Mouse (Mus musculus) testis, postnatal 14 days (tissue): ENCODE results near the gene Lrrc3b.

Source experiments
- DNase-seq: peaks from one replicate; pipeline ENCODE4 v3.0.0; 2021; ENCODE audit warnings: low spot score

Gene Lrrc3b

DNA sequence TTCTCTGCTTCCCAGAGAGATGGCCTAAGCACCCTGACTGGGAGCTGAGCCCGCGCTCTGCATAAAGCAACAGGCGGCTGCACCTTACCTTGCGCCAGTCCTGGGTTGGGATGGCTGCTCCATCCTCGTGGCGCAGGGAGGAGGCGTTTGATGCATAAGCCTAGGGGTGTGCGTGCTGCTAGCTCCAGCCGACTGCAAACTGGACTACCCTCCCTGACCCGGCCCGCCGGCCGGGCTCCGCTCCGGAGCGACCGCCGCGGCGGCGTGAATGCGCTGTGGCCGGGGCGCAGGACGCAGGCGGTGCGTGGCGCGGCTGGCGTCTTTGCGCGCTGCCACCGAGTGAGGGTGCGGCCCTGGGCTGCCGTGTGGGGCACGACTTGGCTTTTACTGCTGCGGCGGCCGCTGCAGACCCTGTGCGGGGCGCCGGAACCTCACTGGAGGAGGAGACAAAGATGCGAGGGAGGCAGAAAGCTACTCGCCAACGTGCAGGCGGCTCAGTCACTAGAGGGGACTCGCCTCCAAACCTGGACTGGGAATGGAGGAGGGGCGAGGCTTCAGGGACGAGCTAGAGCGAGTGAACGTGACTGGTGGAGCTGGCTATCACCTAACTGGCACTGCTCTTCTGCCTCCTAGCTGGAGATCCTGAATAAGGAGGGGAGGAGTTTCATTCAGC, at the start of gene Lrrc3b:
TSS of gene Lrrc3b (minus strand) at position 503 of the 673 bp plus-strand sequence.
- DNase-seq = no peak

- no peak for DNase-seq
Measured at GRCm38 (mm10) chr14:15477668-15478067, 38.9 kb upstream of the Lrrc3b start.

- DNase-seq = no peak
Measured at GRCm38 (mm10) chr14:15438096-15438484, 697 bp downstream of the Lrrc3b start.

DNA sequence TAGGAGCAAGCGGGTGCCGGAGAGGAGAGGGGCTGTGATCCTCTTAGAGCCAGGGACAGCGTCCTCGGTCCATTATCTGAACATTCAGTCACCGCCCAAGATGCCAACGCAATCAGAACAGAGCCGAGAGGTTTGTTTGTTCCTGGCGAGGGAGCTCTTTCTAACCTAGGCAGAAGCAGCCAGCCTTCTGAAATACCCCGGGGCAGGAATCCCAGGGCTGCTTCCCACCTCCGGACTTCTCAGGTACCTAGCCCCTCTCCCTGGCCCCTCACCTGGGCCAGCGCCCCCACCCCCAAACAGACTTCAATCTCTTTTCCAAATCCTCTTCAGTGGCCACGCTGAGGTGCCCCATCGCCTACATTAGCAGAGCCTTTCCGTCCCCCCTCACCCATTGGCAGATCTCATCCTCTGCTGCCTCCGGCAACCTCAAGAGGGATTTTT, 1.3 kb downstream of the Lrrc3b start:
- no peak for DNase-seq

- no peak for DNase-seq
Measured at GRCm38 (mm10) chr14:15437046-15437445, 1.7 kb downstream of the Lrrc3b start.

DNA sequence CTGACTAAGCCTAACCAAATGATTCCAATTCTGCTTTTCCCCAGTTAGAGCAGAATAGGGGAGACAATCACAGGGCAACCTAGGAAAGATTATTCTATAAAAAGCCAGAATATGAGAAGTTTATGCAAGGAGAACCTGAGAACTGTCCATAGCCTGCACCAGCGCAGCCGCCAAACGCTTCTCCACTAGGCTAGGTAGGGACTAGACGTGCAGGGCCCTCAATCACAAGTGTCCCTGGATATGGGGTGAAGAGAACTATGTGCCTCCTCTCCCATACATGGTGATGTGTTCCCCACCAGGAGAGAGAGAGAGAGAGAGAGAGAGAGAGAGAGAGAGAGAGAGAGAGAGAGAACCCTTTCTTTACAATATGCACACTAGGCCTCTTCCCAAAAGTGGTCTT, 2.2 kb downstream of the Lrrc3b start:
- DNase-seq = no peak

- DNase-seq = no peak
Measured at GRCm38 (mm10) chr14:15432396-15432795, 6.4 kb downstream of the Lrrc3b start.

GRCm38 (mm10) chr14:15421624-15422023, 17.2 kb downstream of the Lrrc3b start:
- DNase-seq = no peak

- DNase-seq = no peak
Measured at GRCm38 (mm10) chr14:15410686-15411534, 27.9 kb downstream of the Lrrc3b start.

- no peak for DNase-seq
Measured at GRCm38 (mm10) chr14:15385536-15385935, 53.3 kb downstream of the Lrrc3b start.

DNA sequence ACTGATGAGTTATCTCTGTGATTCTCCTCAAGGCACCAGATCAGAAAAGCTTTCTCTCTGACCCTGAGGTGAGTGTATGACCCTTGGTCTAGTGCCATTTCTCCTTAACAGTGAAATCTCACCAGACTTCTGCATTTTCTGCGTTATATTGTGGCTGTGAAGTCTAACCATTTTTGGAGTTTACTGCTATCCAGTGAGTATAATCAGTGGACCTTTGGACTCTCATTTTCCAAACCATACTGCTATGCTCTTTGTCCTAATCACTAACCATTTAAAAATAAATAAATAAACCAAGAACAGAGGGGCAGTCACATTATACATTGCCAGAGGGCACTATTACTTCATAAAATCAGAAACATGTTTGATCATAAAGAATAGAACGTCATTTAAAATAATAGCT, 53.8 kb downstream of the Lrrc3b start:
- no peak for DNase-seq

DNA sequence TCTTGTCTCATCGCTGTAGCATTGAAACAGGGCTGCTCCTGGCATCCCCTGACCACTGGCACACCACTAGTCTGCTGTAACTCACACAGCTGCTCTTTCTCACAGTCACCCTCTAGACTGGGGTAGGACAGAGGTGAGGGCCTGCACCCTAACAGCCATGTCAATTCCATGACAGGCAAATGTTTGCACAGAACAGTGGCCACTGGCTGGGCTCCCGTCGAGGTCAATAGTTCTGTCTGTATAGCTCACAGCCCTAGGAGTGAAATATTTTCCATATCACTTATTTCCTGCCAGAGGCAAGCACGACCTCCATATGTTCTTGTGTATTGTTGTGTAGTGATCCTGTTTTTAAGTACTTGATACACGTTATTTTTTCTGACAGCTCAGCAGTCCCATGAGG, 54.3 kb downstream of the Lrrc3b start:
- no peak for DNase-seq

DNA sequence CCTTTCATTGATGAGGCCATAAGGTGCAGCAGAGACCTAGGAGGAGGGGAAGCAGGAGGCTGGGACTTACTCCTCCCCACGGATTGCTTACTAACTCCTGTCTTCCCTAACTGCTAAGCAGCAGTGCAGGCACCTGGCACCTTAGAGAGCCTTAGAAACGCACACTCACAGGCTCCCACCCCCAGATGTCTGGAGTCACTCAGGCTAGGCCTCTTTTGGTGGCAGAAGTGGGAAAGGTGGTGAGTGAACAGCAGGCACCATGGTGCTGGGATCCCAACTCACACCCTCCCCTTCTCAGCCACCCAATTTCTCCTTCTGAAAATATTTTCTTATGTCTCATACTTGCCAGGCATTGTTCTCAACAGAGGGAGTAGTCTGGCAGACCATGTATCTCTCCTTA, 55.7 kb downstream of the Lrrc3b start:
- no peak for DNase-seq

DNA sequence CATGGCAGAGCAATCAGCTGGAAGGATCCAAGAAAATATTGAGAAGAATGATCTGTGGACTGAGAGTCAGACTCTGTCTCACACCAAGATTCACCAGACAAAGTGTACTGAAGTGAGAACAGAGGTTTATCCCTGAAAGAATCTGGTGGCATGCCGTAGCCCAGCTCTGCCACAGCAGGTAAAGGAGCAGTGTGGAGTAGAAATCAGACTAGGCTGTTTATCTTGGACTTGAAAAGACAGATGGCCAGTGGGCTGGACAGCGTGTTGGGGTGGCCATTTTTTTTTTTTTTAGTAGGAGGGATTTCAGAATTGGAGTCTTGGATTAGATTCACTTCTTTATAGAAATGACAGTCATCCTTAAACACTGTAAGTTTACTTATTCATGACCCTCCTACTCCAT, 61.4 kb downstream of the Lrrc3b start:
- DNase-seq = no peak

DNA sequence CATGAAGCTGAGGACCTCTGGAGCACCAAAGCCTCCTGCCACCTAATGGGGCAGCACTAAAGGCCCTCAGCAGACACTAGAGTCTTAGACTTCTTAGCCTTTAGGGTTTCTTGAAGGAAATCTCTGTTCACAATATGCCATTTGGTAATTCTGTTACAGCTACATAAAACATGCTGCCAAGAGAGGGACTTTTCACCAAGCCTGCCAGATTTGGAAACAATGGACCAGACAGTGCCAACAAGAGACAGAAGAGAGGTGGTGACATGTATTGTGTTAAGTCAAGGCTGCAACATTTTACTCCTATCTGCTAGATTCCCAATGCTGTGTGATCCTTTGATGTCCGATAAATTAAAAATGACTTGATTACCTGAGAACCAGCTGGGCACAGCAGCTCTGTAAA, 62.0 kb downstream of the Lrrc3b start:
- DNase-seq = no peak

- no peak for DNase-seq
Measured at GRCm38 (mm10) chr14:15374271-15374670, 64.5 kb downstream of the Lrrc3b start.

- DNase-seq = no peak
Measured at GRCm38 (mm10) chr14:15372985-15373384, 65.8 kb downstream of the Lrrc3b start.

GRCm38 (mm10) chr14:15365045-15365444, 73.7 kb downstream of the Lrrc3b start:
- no peak for DNase-seq

- no peak for DNase-seq
Measured at GRCm38 (mm10) chr14:15359893-15360292, 78.9 kb downstream of the Lrrc3b start.

- DNase-seq = no peak
Measured at GRCm38 (mm10) chr14:15359134-15359533, 79.7 kb downstream of the Lrrc3b start.

DNA sequence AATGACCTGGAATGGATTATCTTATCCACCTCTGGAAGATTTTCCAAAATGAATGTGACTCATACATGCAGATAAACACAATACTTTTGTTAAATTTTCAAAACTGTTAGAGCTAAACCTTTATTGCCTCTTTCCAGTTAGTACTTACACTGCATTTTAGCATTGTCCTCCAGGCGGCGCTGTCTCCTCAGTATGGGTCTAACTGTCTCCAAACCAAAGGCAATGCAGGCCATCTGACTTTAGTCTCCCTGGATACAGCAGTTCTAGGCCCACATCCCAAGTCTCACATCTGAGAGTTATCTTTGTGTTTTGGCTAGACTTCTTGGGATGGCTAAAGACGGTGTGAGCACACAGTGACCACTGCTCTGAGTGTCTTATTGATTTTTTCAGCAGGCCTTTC, 83.3 kb downstream of the Lrrc3b start:
- peak; percentile 21 for DNase-seq

DNA sequence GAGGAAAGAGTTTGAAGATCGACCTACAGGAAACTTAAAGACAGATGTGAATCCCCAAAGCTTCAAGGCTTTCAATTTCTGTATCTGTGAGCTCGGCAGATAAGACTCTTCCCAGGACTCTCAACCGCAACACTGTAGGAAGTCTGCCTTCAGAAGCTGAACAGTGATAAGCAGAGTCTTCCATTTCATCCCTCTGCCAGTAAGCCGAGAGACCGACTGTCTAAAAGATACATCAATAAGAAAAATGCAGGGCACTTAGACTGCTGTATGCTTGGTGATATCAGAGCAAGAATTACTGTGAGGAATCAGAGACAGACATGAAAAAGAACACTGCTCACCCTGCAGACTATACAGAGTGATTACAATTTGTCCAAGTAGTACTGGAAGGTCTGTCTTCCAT, 84.5 kb downstream of the Lrrc3b start:
- DNase-seq = no peak

GRCm38 (mm10) chr14:15333130-15333529, 105.7 kb downstream of the Lrrc3b start:
- DNase-seq = no peak
